Mouse (Mus musculus) stomach, postnatal 0 days (tissue): ENCODE results near the gene Pla2g12b. TPM values are rescaled to one million over a fixed set of nuclear protein-coding genes. Genes with fewer than 3 reads are reported as not detected.
A peak's percentile ranks its signal among the peaks of the same experiment; 100 is the strongest.
"Not testable (repeated sequence)": the region's sequence is repeated elsewhere in the genome, so short reads cannot be mapped to it uniquely, and the experiment has no call there.

Experiments used
- ATAC-seq: fragments of 200-750 bp; cut with Nextera tagmentation; 2 replicates; pipeline ENCODE4 v1.8.0; 2017; ENCODE audit not compliant: low FRiP score, low TSS enrichment
- DNase-seq: peaks from one replicate; pipeline ENCODE4 v3.0.0-alpha.2; 2016; ENCODE audit warnings: low spot score
- H3K27ac ChIP-seq: fragments of 300-500 bp; sonication (generic); replicated peaks from 2 replicates; pipeline ENCODE4 v1.5.1; 2014; ENCODE audit warnings: mild to moderate bottlenecking, control low read depth
- H3K27me3 ChIP-seq: fragments of 300-500 bp; sonication (generic); 2 replicates; pipeline ENCODE4 v1.6.1; 2014; ENCODE audit warnings: low read length; ENCODE audit not compliant: control insufficient read depth, insufficient read depth
- H3K36me3 ChIP-seq: fragments of 300-500 bp; sonication (generic); 2 replicates; pipeline ENCODE4 v1.6.1; 2014; ENCODE audit warnings: low read length, mixed read lengths; ENCODE audit not compliant: control insufficient read depth, insufficient read depth
- H3K4me1 ChIP-seq: fragments of 300-500 bp; sonication (generic); replicated peaks from 2 replicates; pipeline ENCODE4 v1.6.1; 2014; ENCODE audit warnings: antibody characterized with exemption; ENCODE audit not compliant: control insufficient read depth, insufficient read depth
- H3K4me2 ChIP-seq: fragments of 300-500 bp; sonication (generic); replicated peaks from 2 replicates; pipeline ENCODE4 v1.6.1; 2014; ENCODE audit warnings: low read depth, mild to moderate bottlenecking, control low read depth, moderate library complexity
- H3K4me3 ChIP-seq: fragments of 300-500 bp; sonication (generic); 2 replicates; pipeline ENCODE4 v1.5.1; 2014; ENCODE audit warnings: low read depth, low read length, control low read depth
- H3K9ac ChIP-seq: fragments of 300-500 bp; sonication (generic); 2 replicates; pipeline ENCODE4 v1.6.1; 2014; ENCODE audit warnings: mild to moderate bottlenecking, low read length, control low read depth, mixed read lengths
- H3K9me3 ChIP-seq: fragments of 300-500 bp; sonication (generic); 2 replicates; pipeline ENCODE4 v1.6.1; 2016; ENCODE audit warnings: low read length; ENCODE audit not compliant: control insufficient read depth
- CTCF ChIP-seq: IDR thresholded peaks from 2 replicates; pipeline ENCODE4 v1.5.1; 2016; ENCODE audit warnings: antibody characterized with exemption, low read depth, mild to moderate bottlenecking, moderate library complexity
- EP300 ChIP-seq: optimal IDR thresholded peaks from 2 replicates; pipeline ENCODE3; 2016; ENCODE audit warnings: antibody characterized with exemption
- WGBS: fragments of 180-500 bp; shearing (Covaris S2); extraction: QIAGEN DNeasy Blood & Tissue Kit; methylation state at CpG from one replicate; pipeline ENCODE4 v1.1.7; 2014; 5-methylcytosine and 5-hydroxymethylcytosine counted together
- polyA plus RNA-seq: library from polyadenylated mRNA; unstranded; fragments of >200 nt; fragmentation: Nextera tagmentation; extraction: Ambion mirVana; gene quantifications from 2 replicates; pipeline ENCODE4 v1.2.1, GENCODE M21; 2015

Gene Pla2g12b
- polyA plus RNA-seq, 1 experiment from 2014 or later = 34.6 TPM

- ATAC-seq = no peak
- Histone ChIP-seq H3K9ac (no peak overlapping the region), H3K4me2 (no peak overlapping the region), H3K27me3 (no peaks in the 10 kb centered on the region), H3K4me1 (no peaks in the 10 kb centered on the region), H3K36me3 (no peaks in the 10 kb centered on the region), H3K9me3 (no peaks in the 10 kb centered on the region), H3K27ac (no peak overlapping the region), H3K4me3 (no peak overlapping the region)
- TF ChIP-seq CTCF = no peak
- no peak for DNase-seq
- 39% methylated on average over 4 of the region's 4 CpGs for WGBS
Observed at GRCm38 (mm10) chr10:59391907-59392306, 11.6 kb upstream of the Pla2g12b start.

GRCm38 (mm10) chr10:59395461-59395860 lies 8.0 kb upstream of the Pla2g12b start, which contains the start of gene Gm10273:
Gm10273 (plus strand) TSS chr10:59395632.
- H3K27me3 ChIP-seq, H3K4me1 ChIP-seq, DNase-seq, H3K9ac ChIP-seq, ATAC-seq, H3K9me3 ChIP-seq, H3K4me3 ChIP-seq, H3K27ac ChIP-seq, H3K4me2 ChIP-seq, H3K36me3 ChIP-seq: not testable (repeated sequence)
- 79% methylated on average over 8 of the region's 25 CpGs for WGBS

GRCm38 (mm10) chr10:59403793-59404149 lies 311 bp downstream of the Pla2g12b start:
- DNase-seq = peak; percentile 45
- WGBS = 54% methylated on average over 10 of the region's 10 CpGs
- Histone ChIP-seq H3K4me3 (peak overlapping the region; percentile 21), H3K9me3 (no peaks in the 10 kb centered on the region), H3K4me1 (no peaks in the 10 kb centered on the region; the same call in 1 of the 2 replicates), H3K27ac (peak overlapping the region; percentile 85), H3K27me3 (no peaks in the 10 kb centered on the region), H3K4me2 (peak overlapping the region; percentile 41), H3K9ac (peak overlapping the region; percentile 55), H3K36me3 (no peaks in the 10 kb centered on the region)
- TF ChIP-seq CTCF = no peak
- TF ChIP-seq EP300 = no peak
- ATAC-seq = peak; percentile 58

- no peak overlapping the region for H3K27ac ChIP-seq
- no peaks in the 10 kb centered on the region for H3K9me3 ChIP-seq
- no peaks in the 10 kb centered on the region for H3K4me1 ChIP-seq
- DNase-seq (no peak), ATAC-seq (no peak)
- TF ChIP-seq CTCF = no peak
- no peak for TF ChIP-seq EP300
- H3K4me2 ChIP-seq = no peak overlapping the region
- no peak overlapping the region for H3K4me3 ChIP-seq
- H3K27me3 ChIP-seq = no peaks in the 10 kb centered on the region
- H3K9ac ChIP-seq = no peak overlapping the region
- WGBS = 44% methylated on average over 6 of the region's 6 CpGs
- no peaks in the 10 kb centered on the region for H3K36me3 ChIP-seq
Observed at GRCm38 (mm10) chr10:59408499-59408898, 5.0 kb downstream of the Pla2g12b start.

- no peak overlapping the region for H3K9ac ChIP-seq
- ATAC-seq (no peak), DNase-seq (no peak)
- H3K4me2 ChIP-seq = no peak overlapping the region
- no peaks in the 10 kb centered on the region for H3K36me3 ChIP-seq
- TF ChIP-seq EP300 (no peak), CTCF (no peak)
- no peaks in the 10 kb centered on the region for H3K9me3 ChIP-seq
- 65% methylated on average over 12 of the region's 12 CpGs for WGBS
- no peaks in the 10 kb centered on the region for H3K27me3 ChIP-seq
- no peaks in the 10 kb centered on the region for H3K4me1 ChIP-seq
- no peak overlapping the region for H3K27ac ChIP-seq
- H3K4me3 ChIP-seq = no peak overlapping the region
Observed at GRCm38 (mm10) chr10:59410264-59410663, 6.8 kb downstream of the Pla2g12b start.

GRCm38 (mm10) chr10:59413711-59414110 lies 10.3 kb downstream of the Pla2g12b start:
- Histone ChIP-seq H3K4me1 (no peaks in the 10 kb centered on the region), H3K9me3 (no peaks in the 10 kb centered on the region), H3K27me3 (no peaks in the 10 kb centered on the region), H3K27ac (no peak overlapping the region), H3K36me3 (no peaks in the 10 kb centered on the region), H3K4me2 (no peak overlapping the region), H3K4me3 (no peak overlapping the region), H3K9ac (no peak overlapping the region)
- DNase-seq = no peak
- peak; percentile 33 for TF ChIP-seq CTCF
- TF ChIP-seq EP300 = no peak
- ATAC-seq = no peak
- WGBS = 95% methylated on average over 4 of the region's 4 CpGs

GRCm38 (mm10) chr10:59416623-59417022 lies 13.2 kb downstream of the Pla2g12b start:
- DNase-seq (no peak), ATAC-seq (no peak)
- Histone ChIP-seq H3K9me3 (no peaks in the 10 kb centered on the region), H3K27ac (no peak overlapping the region), H3K4me2 (no peak overlapping the region), H3K4me1 (no peaks in the 10 kb centered on the region), H3K4me3 (no peak overlapping the region), H3K27me3 (no peaks in the 10 kb centered on the region), H3K36me3 (no peaks in the 10 kb centered on the region), H3K9ac (no peak overlapping the region)
- 58% methylated on average over 3 of the region's 3 CpGs for WGBS
- no peak for TF ChIP-seq EP300
- TF ChIP-seq CTCF = no peak
